Mouse (Mus musculus) testis, adult 2 months (tissue): ENCODE results near the gene Abca16. TPM values are rescaled to one million over a fixed set of nuclear protein-coding genes. Genes with fewer than 3 reads are reported as not detected.

Experiments
- H3K27ac ChIP-seq: fragments of 200-500 bp; 2 replicates; pipeline ENCODE4 v1.5.1; 2012; ENCODE audit warnings: low read depth, low read length; ENCODE audit not compliant: control insufficient read depth, insufficient read depth
- H3K27me3 ChIP-seq: fragments of 200-500 bp; 2 replicates; pipeline ENCODE4 v1.6.1; 2012; ENCODE audit warnings: mild to moderate bottlenecking, low read length, moderate library complexity; ENCODE audit not compliant: control insufficient read depth, insufficient read depth
- H3K36me3 ChIP-seq: fragments of 200-500 bp; 2 replicates; pipeline ENCODE4 v1.6.1; 2012; ENCODE audit warnings: mild to moderate bottlenecking, low read length; ENCODE audit not compliant: control insufficient read depth, insufficient read depth
- H3K4me1 ChIP-seq: fragments of 200-500 bp; 2 replicates; pipeline ENCODE4 v1.6.1; 2012; ENCODE audit warnings: low read length; ENCODE audit not compliant: control insufficient read depth, insufficient read depth
- H3K4me3 ChIP-seq: fragments of 200-500 bp; 2 replicates; pipeline ENCODE4 v1.5.1; 2012; ENCODE audit warnings: low read depth, mild to moderate bottlenecking, low read length, moderate library complexity, mixed read lengths; ENCODE audit not compliant: control insufficient read depth
- CTCF ChIP-seq: fragments of 200-500 bp; IDR thresholded peaks from 2 replicates; pipeline ENCODE4 v1.5.1; 2012; ENCODE audit warnings: low read depth, mild to moderate bottlenecking, inconsistent platforms, low read length, moderate library complexity; ENCODE audit not compliant: control insufficient read depth, insufficient read depth, insufficient replicate concordance
- POLR2A ChIP-seq: fragments of 200-500 bp; IDR thresholded peaks from 2 replicates; pipeline ENCODE4 v1.6.1; 2012; ENCODE audit warnings: low read depth, mild to moderate bottlenecking, inconsistent platforms, low read length, moderate library complexity; ENCODE audit not compliant: control insufficient read depth
- polyA plus RNA-seq: library from polyadenylated mRNA; depleted of rRNA; stranded (reverse); fragments of >200 nt; gene quantifications from 2 replicates; pipeline ENCODE4 v1.2.3, GENCODE M21; 2012; rRNA removed

Abca16 gene
- polyA plus RNA-seq, 1 experiment = 25.4 TPM

- Histone ChIP-seq H3K4me3 (peak overlapping the region; percentile 84), H3K27me3 (no peaks in the 10 kb centered on the region), H3K4me1 (peaks cover 12% of the 10 kb centered on the region), H3K27ac (peak overlapping the region; percentile 67), H3K36me3 (no peaks in the 10 kb centered on the region)
- no peak for TF ChIP-seq CTCF
- TF ChIP-seq POLR2A = no peak
Observed at GRCm38 (mm10) chr7:120552479-120553180, 143.2 kb downstream of the Abca16 start.

- no peaks in the 10 kb centered on the region for H3K27me3 ChIP-seq
- TF ChIP-seq CTCF (no peak), POLR2A (peak; percentile 36; the same call in 1 of the 2 replicates)
- peaks cover 12% of the 10 kb centered on the region for H3K4me1 ChIP-seq
- H3K4me3 ChIP-seq = peak overlapping the region; percentile 84
- H3K36me3 ChIP-seq = no peaks in the 10 kb centered on the region
- peak overlapping the region; percentile 67 for H3K27ac ChIP-seq
Observed at GRCm38 (mm10) chr7:120553181-120553551, 143.7 kb downstream of the Abca16 start.

GRCm38 (mm10) chr7:120567366-120567765, 157.9 kb downstream of the Abca16 start:
- no peaks in the 10 kb centered on the region for H3K36me3 ChIP-seq
- H3K27ac ChIP-seq = no peak overlapping the region
- no peak overlapping the region for H3K4me3 ChIP-seq
- no peak for TF ChIP-seq POLR2A
- no peak for TF ChIP-seq CTCF
- no peaks in the 10 kb centered on the region for H3K27me3 ChIP-seq
- no peaks in the 10 kb centered on the region for H3K4me1 ChIP-seq

- Histone ChIP-seq H3K27me3 (no peaks in the 10 kb centered on the region), H3K4me1 (no peaks in the 10 kb centered on the region), H3K4me3 (no peak overlapping the region), H3K27ac (no peak overlapping the region), H3K36me3 (no peaks in the 10 kb centered on the region)
- TF ChIP-seq CTCF = no peak
- TF ChIP-seq POLR2A = no peak
Observed at GRCm38 (mm10) chr7:120576520-120576919, 167.1 kb downstream of the Abca16 start.

Other genes with a start within 250 kb of the Abca16 start
- 0.27 and 0.35 TPM in 2 replicates for gene Anks4b, start 235.8 kb upstream of the Abca16 start, polyA plus RNA-seq
- 0.11 TPM in 1 of 2 replicates, not detected in the other for gene Crym, start 207.5 kb upstream of the Abca16 start, polyA plus RNA-seq
- gene Abca14, start 205.7 kb upstream of the Abca16 start, polyA plus RNA-seq = 62.8 and 185 TPM in 2 replicates
- gene Abca15, start 81.0 kb upstream of the Abca16 start, polyA plus RNA-seq = 11.6 and 16.2 TPM in 2 replicates
- gene Uqcrc2, start 225.5 kb downstream of the Abca16 start, polyA plus RNA-seq = 43.5 and 52.8 TPM in 2 replicates